In the genomic region with DNA sequence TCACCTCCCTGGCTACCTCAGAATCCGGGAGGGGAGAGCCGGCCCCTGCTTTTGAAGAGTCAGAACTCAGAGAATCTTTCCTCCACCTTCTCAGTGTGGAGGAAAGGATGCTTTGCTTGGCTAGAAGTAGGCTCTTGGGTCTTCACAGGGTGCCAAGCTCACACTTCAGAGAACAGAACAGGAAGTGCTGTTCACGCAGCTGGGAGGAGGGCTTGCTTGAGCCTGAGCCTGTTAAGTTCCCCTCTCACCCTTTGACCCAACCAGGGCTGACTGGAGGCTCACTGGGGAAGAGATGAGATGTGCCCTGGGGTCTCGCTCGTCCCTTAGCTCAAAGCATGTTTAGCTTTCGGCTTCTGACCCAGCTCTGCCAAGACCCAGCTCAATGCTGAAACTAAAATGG, we compare ENCODE assay signal across 8 mouse cellular contexts. TPM values are rescaled to one million over a fixed set of nuclear protein-coding genes. Genes with fewer than 3 reads are reported as not detected.
DNase-seq lines count a peak whose midpoint lies in the region; ATAC-seq and TF ChIP-seq lines count a peak whose summit lies in the region.

No protein-coding gene starts in this region.

- H3K9me3 ChIP-seq in heart, postnatal 0 days (replicated peaks; ENCODE audit: control insufficient read depth, low read length), result no peaks in the 10 kb centered on the region

- DNase-seq in heart, adult 11 months, result peak; percentile 96
- DNase-seq in heart, postnatal 25 days (ENCODE audit: low spot score), result no peak
- peak; percentile 60 for DNase-seq in CD4-positive helper T cell, adult 2 months (ENCODE audit: low read depth, low spot score)
- no peak for DNase-seq in heart, postnatal 0 days (ENCODE audit: low spot score)
- peak; percentile 67 for DNase-seq in naive thymus-derived CD4-positive, alpha-beta T cell, adult 2 months (ENCODE audit: low read depth)
- DNase-seq in right cerebral cortex, postnatal 36 days (ENCODE audit: low spot score in 2 of 2), result no peak
- DNase-seq in left cerebral cortex, adult 2 months (ENCODE audit: extremely low spot score in 1 of 2, low spot score in 2 of 2), result no peak
- no peak for DNase-seq in kidney, adult 11 months

- TF ChIP-seq CTCF in heart, postnatal 0 days (IDR thresholded peaks at IDR 0.05; ENCODE audit: low read depth), result no peak
- TF ChIP-seq CTCF in left cerebral cortex, adult 2 months (IDR thresholded peaks at IDR 0.05), result no peak

- no peak for ATAC-seq in heart, postnatal 0 days (ENCODE audit: insufficient read depth, low read depth)

- H3K4me3 ChIP-seq in heart, postnatal 0 days (ENCODE audit: low read depth, low read length), result no peak overlapping the region
- no peak overlapping the region for H3K4me3 ChIP-seq in left cerebral cortex, adult 2 months

- H3K27me3 ChIP-seq in heart, postnatal 0 days (ENCODE audit: control insufficient read depth, insufficient read depth, low read length), result 0 out of 2 replicates have a peak, but pooled peaks cover 7% of the 10 kb centered on the region

- no peaks in the 10 kb centered on the region for H3K36me3 ChIP-seq in heart, postnatal 0 days (replicated peaks; ENCODE audit: control insufficient read depth, insufficient read depth, low read length)

- no peak for TF ChIP-seq EP300 in heart, postnatal 0 days (IDR thresholded peaks at IDR 0.05; ENCODE audit: low read depth)

- peak overlapping the region; percentile 40; the same call in 1 of the 2 replicates for H3K4me2 ChIP-seq in heart, postnatal 0 days (ENCODE audit: low read depth, low read length)

- 46% methylated on average over 6 of the region's 6 CpGs for WGBS in heart, postnatal 0 days

- H3K9ac ChIP-seq in heart, postnatal 0 days (replicated peaks; ENCODE audit: low read depth, low read length), result no peak overlapping the region

- H3K4me1 ChIP-seq in heart, postnatal 0 days (ENCODE audit: control insufficient read depth, insufficient read depth), result peaks cover 6% of the 10 kb centered on the region; the same call in 1 of the 2 replicates

- no peak overlapping the region for H3K27ac ChIP-seq in heart, postnatal 0 days (ENCODE audit: low read depth)
- H3K27ac ChIP-seq in left cerebral cortex, adult 2 months, result no peak overlapping the region

- intact Hi-C loops in heart, postnatal 25 days (cut with DNase I), result no loop called here
- intact Hi-C loops in left cerebral cortex, adult 2 months (cut with DNase I), result no loop called here

RNA-seq across cellular contexts. Expression of gene Sec22b, which starts 32.3 kb away (rescaled TPM):
- total RNA-seq in heart, postnatal 25 days (2021), result 10 to 100 TPM; 40.8 to 45.4 TPM
- total RNA-seq in heart, postnatal 0 days (2014; rRNA removed; ENCODE audit: low replicate concordance), result 22.4 and 56.9 TPM in 2 replicates
- 69.9 and 73.7 TPM in 2 replicates for polyA plus RNA-seq in heart, postnatal 0 days (2015; fragmentation: Nextera tagmentation; extraction: Ambion mirVana)
- total RNA-seq in left cerebral cortex, adult 2 months (2021), result 10 to 100 TPM; 80.1 to 90.2 TPM

RNA-seq across cellular contexts. Expression of gene Pde4dip, which starts 44.7 kb away (rescaled TPM):
- total RNA-seq in heart, postnatal 25 days (2021), result 1,000 to 10,000 TPM; 1,803 to 1,950 TPM
- 415 and 498 TPM in 2 replicates for total RNA-seq in heart, postnatal 0 days (2014; rRNA removed; ENCODE audit: low replicate concordance)
- polyA plus RNA-seq in heart, postnatal 0 days (2015; fragmentation: Nextera tagmentation; extraction: Ambion mirVana), result 107 and 126 TPM in 2 replicates
- 100 to 1,000 TPM; 224 to 246 TPM for total RNA-seq in left cerebral cortex, adult 2 months (2021)

Comparison
In these comparisons a context has a peak if more than half of its experiments do, and no peak if none do; other contexts are left out.
1. DNase-seq: peak in heart, adult 11 months (single experiment), CD4-positive helper T cell, adult 2 months (single experiment) and naive thymus-derived CD4-positive, alpha-beta T cell, adult 2 months (single experiment); none in heart, postnatal 25 days (single experiment), heart, postnatal 0 days (single experiment), right cerebral cortex, postnatal 36 days (0 of 2), left cerebral cortex, adult 2 months (0 of 2) and kidney, adult 11 months (single experiment).